Mouse (Mus musculus): Measurements from ENCODE around the gene Lhfpl5.

- TF ChIP-seq TCF12 (IDR thresholded peaks at IDR 0.05; ENCODE audit: insufficient read depth, poor library complexity, severe bottlenecking): no peak
- no peak for TF ChIP-seq POLR2A (IDR thresholded peaks at IDR 0.05; ENCODE audit: insufficient read length, low read depth)
- TF ChIP-seq E2F4 (IDR thresholded peaks at IDR 0.05; ENCODE audit: insufficient read depth): no peak
- no peak for TF ChIP-seq CEBPB (IDR thresholded peaks at IDR 0.05; ENCODE audit: insufficient read depth, poor library complexity, severe bottlenecking)
- no peak for TF ChIP-seq USF1 (IDR thresholded peaks at IDR 0.05; ENCODE audit: low read depth)
- TF ChIP-seq POLR2AphosphoS2 (IDR thresholded peaks at IDR 0.05; ENCODE audit: insufficient read length, low read depth): no peak
- no peak for TF ChIP-seq MAX (IDR thresholded peaks at IDR 0.05; ENCODE audit: low read depth)
- no peak for TF ChIP-seq SRF (IDR thresholded peaks at IDR 0.05; ENCODE audit: control insufficient read depth, insufficient read length, low read depth)
- no peak for TF ChIP-seq TCF3 (IDR thresholded peaks at IDR 0.05; ENCODE audit: insufficient read length, low read depth)
Observed at GRCm38 (mm10) chr17:28537881-28538280, 37.6 kb upstream of the Lhfpl5 start.

All from myocyte (in vitro differentiated cells).